Mouse (Mus musculus) forebrain, embryonic 14.5 days (tissue): ENCODE data around the gene Themis2. TPM values are rescaled to one million over a fixed set of nuclear protein-coding genes. Genes with fewer than 3 reads are reported as not detected.
A peak's percentile ranks its signal among the peaks of the same experiment; 100 is the strongest.

ENCODE experiments used
- ATAC-seq: fragments of 200-750 bp; cut with Nextera tagmentation; 2 replicates; pipeline ENCODE4 v1.8.0; 2017; ENCODE audit warnings: mild to moderate bottlenecking, moderate library complexity
- DNase-seq: peaks from one replicate; pipeline ENCODE4 v3.0.0-alpha.2; 2015; ENCODE audit warnings: low spot score
- H3K27ac ChIP-seq: fragments of 300-500 bp; sonication (generic); 2 replicates; pipeline ENCODE4 v1.5.1; 2014; ENCODE audit warnings: low read depth, mild to moderate bottlenecking, control low read depth, low read length, moderate library complexity
- H3K27me3 ChIP-seq: fragments of 300-500 bp; sonication (generic); replicated peaks from 2 replicates; pipeline ENCODE4 v1.6.1; 2014; ENCODE audit warnings: low read length, control low read depth, mixed read lengths; ENCODE audit not compliant: control insufficient read depth, insufficient read depth
- H3K36me3 ChIP-seq: fragments of 300-500 bp; sonication (generic); 2 replicates; pipeline ENCODE4 v1.6.1; 2014; ENCODE audit warnings: low read length, control low read depth; ENCODE audit not compliant: control insufficient read depth, insufficient read depth
- H3K4me1 ChIP-seq: fragments of 300-500 bp; sonication (generic); 2 replicates; pipeline ENCODE4 v1.6.1; 2014; ENCODE audit warnings: antibody characterized with exemption, low read length, control low read depth; ENCODE audit not compliant: control insufficient read depth, insufficient read depth
- H3K4me2 ChIP-seq: fragments of 300-500 bp; sonication (generic); 2 replicates; pipeline ENCODE4 v1.6.1; 2014; ENCODE audit warnings: mild to moderate bottlenecking, control low read depth, low read length
- H3K4me3 ChIP-seq: fragments of 300-500 bp; sonication (generic); 2 replicates; pipeline ENCODE4 v1.5.1; 2014; ENCODE audit warnings: low read depth, low read length, control low read depth
- H3K9ac ChIP-seq: fragments of 300-500 bp; sonication (generic); 2 replicates; pipeline ENCODE4 v1.6.1; 2014; ENCODE audit warnings: mild to moderate bottlenecking, low read length, control low read depth, moderate library complexity
- H3K9me3 ChIP-seq: fragments of 300-500 bp; sonication (generic); replicated peaks from 2 replicates; pipeline ENCODE4 v1.6.1; 2016; ENCODE audit warnings: low read length, control low read depth, mixed read lengths; ENCODE audit not compliant: control insufficient read depth
- WGBS: fragments of 180-500 bp; shearing (Covaris S2); extraction: QIAGEN DNeasy Blood & Tissue Kit; methylation state at CpG from one replicate; pipeline ENCODE4 v1.1.7; 2014; 5-methylcytosine and 5-hydroxymethylcytosine counted together
- polyA plus RNA-seq: library from polyadenylated mRNA; unstranded; fragments of >200 nt; fragmentation: Nextera tagmentation; extraction: Ambion mirVana; gene quantifications from 2 replicates; pipeline ENCODE4 v1.2.1, GENCODE M21; 2014

Themis2 gene
- polyA plus RNA-seq, 1 experiment from 2014 or later: 0.42 TPM

- DNase-seq: no peak
- Histone ChIP-seq H3K27me3 (no peaks in the 10 kb centered on the region), H3K27ac (no peak overlapping the region), H3K9me3 (peaks cover 6% of the 10 kb centered on the region; the same call in 1 of the 2 replicates), H3K4me2 (no peak overlapping the region), H3K4me1 (no peaks in the 10 kb centered on the region), H3K9ac (no peak overlapping the region), H3K36me3 (no peaks in the 10 kb centered on the region), H3K4me3 (no peak overlapping the region)
- ATAC-seq: no peak
- 77% methylated on average over 7 of the region's 7 CpGs for WGBS
These were observed 20.2 kb upstream of the Themis2 start for GRCm38 (mm10) chr4:132816404-132816803.

GRCm38 (mm10) chr4:132809621-132810020, 13.4 kb upstream of the Themis2 start:
- 86% methylated on average over 5 of the region's 5 CpGs for WGBS

GRCm38 (mm10) chr4:132807771-132808641, 11.8 kb upstream of the Themis2 start:
- no peak for DNase-seq
- ATAC-seq: no peak
- Histone ChIP-seq H3K9ac (no peak overlapping the region), H3K4me1 (no peaks in the 10 kb centered on the region), H3K9me3 (no peaks in the 10 kb centered on the region), H3K27ac (no peak overlapping the region), H3K4me3 (no peak overlapping the region), H3K27me3 (no peaks in the 10 kb centered on the region), H3K36me3 (no peaks in the 10 kb centered on the region), H3K4me2 (no peak overlapping the region)
- 72% methylated on average over 5 of the region's 5 CpGs for WGBS

More at GRCm38 (mm10) chr4:132809621-132810020, 13.4 kb upstream of the Themis2 start:
- Histone ChIP-seq H3K36me3 (no peaks in the 10 kb centered on the region), H3K9ac (no peak overlapping the region), H3K9me3 (no peaks in the 10 kb centered on the region), H3K4me2 (no peak overlapping the region), H3K27me3 (no peaks in the 10 kb centered on the region), H3K4me1 (no peaks in the 10 kb centered on the region), H3K27ac (no peak overlapping the region), H3K4me3 (no peak overlapping the region)
- DNase-seq (no peak), ATAC-seq (no peak)

GRCm38 (mm10) chr4:132806620-132807191, 10.5 kb upstream of the Themis2 start:
- DNase-seq (no peak), ATAC-seq (no peak)
- H3K9ac ChIP-seq: no peak overlapping the region
- no peaks in the 10 kb centered on the region for H3K27me3 ChIP-seq
- H3K4me2 ChIP-seq: no peak overlapping the region
- no peaks in the 10 kb centered on the region for H3K36me3 ChIP-seq
- no peak overlapping the region for H3K4me3 ChIP-seq
- H3K27ac ChIP-seq: no peak overlapping the region
- no peaks in the 10 kb centered on the region for H3K9me3 ChIP-seq
- 94% methylated on average over 7 of the region's 7 CpGs for WGBS
- H3K4me1 ChIP-seq: no peaks in the 10 kb centered on the region

GRCm38 (mm10) chr4:132805599-132806197, 9.5 kb upstream of the Themis2 start:
- Histone ChIP-seq H3K27me3 (no peaks in the 10 kb centered on the region), H3K4me2 (no peak overlapping the region), H3K4me1 (no peaks in the 10 kb centered on the region), H3K27ac (no peak overlapping the region), H3K4me3 (no peak overlapping the region), H3K9me3 (no peaks in the 10 kb centered on the region), H3K36me3 (no peaks in the 10 kb centered on the region), H3K9ac (no peak overlapping the region)
- no peak for ATAC-seq
- DNase-seq: peak; percentile 4
- WGBS: 87% methylated on average over 12 of the region's 12 CpGs

GRCm38 (mm10) chr4:132805146-132805545, 9.0 kb upstream of the Themis2 start:
- no peaks in the 10 kb centered on the region for H3K9me3 ChIP-seq
- DNase-seq (no peak), ATAC-seq (no peak)
- H3K27ac ChIP-seq: no peak overlapping the region
- no peaks in the 10 kb centered on the region for H3K4me1 ChIP-seq
- no peak overlapping the region for H3K4me3 ChIP-seq
- no peak overlapping the region for H3K4me2 ChIP-seq
- H3K36me3 ChIP-seq: no peaks in the 10 kb centered on the region
- no peak overlapping the region for H3K9ac ChIP-seq
- WGBS: 86% methylated on average over 5 of the region's 5 CpGs
- H3K27me3 ChIP-seq: no peaks in the 10 kb centered on the region

- no peak overlapping the region for H3K9ac ChIP-seq
- no peak overlapping the region for H3K4me2 ChIP-seq
- no peaks in the 10 kb centered on the region for H3K36me3 ChIP-seq
- DNase-seq (no peak), ATAC-seq (no peak)
- H3K4me1 ChIP-seq: no peaks in the 10 kb centered on the region
- no peaks in the 10 kb centered on the region for H3K27me3 ChIP-seq
- H3K9me3 ChIP-seq: no peaks in the 10 kb centered on the region
- H3K4me3 ChIP-seq: no peak overlapping the region
- no peak overlapping the region for H3K27ac ChIP-seq
- WGBS: 94% methylated on average over 6 of the region's 6 CpGs
These were observed 8.1 kb upstream of the Themis2 start for GRCm38 (mm10) chr4:132804331-132804730.

GRCm38 (mm10) chr4:132803876-132804275, 7.7 kb upstream of the Themis2 start:
- Histone ChIP-seq H3K27me3 (no peaks in the 10 kb centered on the region), H3K4me3 (no peak overlapping the region), H3K36me3 (no peaks in the 10 kb centered on the region), H3K27ac (no peak overlapping the region), H3K4me1 (no peaks in the 10 kb centered on the region), H3K4me2 (no peak overlapping the region), H3K9me3 (no peaks in the 10 kb centered on the region), H3K9ac (no peak overlapping the region)
- ATAC-seq (no peak), DNase-seq (no peak)
- WGBS: 97% methylated on average over 7 of the region's 7 CpGs

- H3K27ac ChIP-seq: no peak overlapping the region
- H3K4me3 ChIP-seq: no peak overlapping the region
- H3K4me1 ChIP-seq: no peaks in the 10 kb centered on the region
- no peak for ATAC-seq
- no peak overlapping the region for H3K9ac ChIP-seq
- WGBS: 92% methylated on average over 5 of the region's 5 CpGs
- H3K36me3 ChIP-seq: no peaks in the 10 kb centered on the region
- H3K4me2 ChIP-seq: no peak overlapping the region
- no peak for DNase-seq
- no peaks in the 10 kb centered on the region for H3K9me3 ChIP-seq
- no peaks in the 10 kb centered on the region for H3K27me3 ChIP-seq
These were observed 7.0 kb upstream of the Themis2 start for GRCm38 (mm10) chr4:132803212-132803611.
